ENCODE assay signal across 8 mouse cellular contexts in genomic region chr6:72348411-72348810, GRCm38 (mm10). TPM values are rescaled to one million over a fixed set of nuclear protein-coding genes. Genes with fewer than 3 reads are reported as not detected.
DNase-seq lines count a peak whose midpoint lies in the region; ATAC-seq lines count a peak whose summit lies in the region.

No protein-coding gene starts in this region.

- H3K9me3 ChIP-seq in heart, embryonic 12.5 days (replicated peaks) = no peaks in the 10 kb centered on the region
- H3K9me3 ChIP-seq in embryonic facial prominence, embryonic 10.5 days = no peaks in the 10 kb centered on the region
- H3K9me3 ChIP-seq in hindbrain, embryonic 15.5 days = no peaks in the 10 kb centered on the region

- H3K4me1 ChIP-seq in heart, embryonic 12.5 days (replicated peaks) = peaks cover 44% of the 10 kb centered on the region
- H3K4me1 ChIP-seq in embryonic facial prominence, embryonic 10.5 days = peaks cover 63% of the 10 kb centered on the region
- peaks cover 41% of the 10 kb centered on the region for H3K4me1 ChIP-seq in hindbrain, embryonic 15.5 days (replicated peaks)

- peak overlapping the region; percentile 90; the same call in 1 of the 2 replicates for H3K9ac ChIP-seq in heart, embryonic 12.5 days
- H3K9ac ChIP-seq in hindbrain, embryonic 15.5 days = no peak overlapping the region

- 81% methylated on average over 10 of the region's 10 CpGs for WGBS in heart, embryonic 12.5 days
- 82% methylated on average over 10 of the region's 10 CpGs for WGBS in embryonic facial prominence, embryonic 10.5 days
- WGBS in hindbrain, embryonic 15.5 days = 78% methylated on average over 10 of the region's 10 CpGs
- WGBS in macrophage (ENCODE audit: missing documents) = 63% methylated on average over 10 of the region's 10 CpGs

- peaks cover 56% of the 10 kb centered on the region for H3K79me2 ChIP-seq in macrophage (ENCODE audit: inconsistent target)

- ATAC-seq in heart, embryonic 12.5 days (ENCODE audit: insufficient number of reproducible peaks, low FRiP score) = no peak
- ATAC-seq in hindbrain, embryonic 15.5 days (ENCODE audit: low FRiP score, low read depth) = no peak

- H3K4me2 ChIP-seq in heart, embryonic 12.5 days = peak overlapping the region; percentile 76
- peak overlapping the region; percentile 82 for H3K4me2 ChIP-seq in hindbrain, embryonic 15.5 days

- peaks cover 27% of the 10 kb centered on the region for H3K36me3 ChIP-seq in heart, embryonic 12.5 days
- H3K36me3 ChIP-seq in embryonic facial prominence, embryonic 10.5 days (replicated peaks) = peaks cover 33% of the 10 kb centered on the region
- H3K36me3 ChIP-seq in hindbrain, embryonic 15.5 days = peaks cover 24% of the 10 kb centered on the region
- H3K36me3 ChIP-seq in macrophage (ENCODE audit: inconsistent target) = peaks cover 8% of the 10 kb centered on the region; the same call in 1 of the 2 replicates

- intact Hi-C loops in heart, postnatal 10 days (cut with DNase I) = no loop called here

- H3K27me3 ChIP-seq in heart, embryonic 12.5 days (replicated peaks) = no peaks in the 10 kb centered on the region
- H3K27me3 ChIP-seq in embryonic facial prominence, embryonic 10.5 days (replicated peaks; ENCODE audit: low read depth, poor library complexity, severe bottlenecking) = no peaks in the 10 kb centered on the region
- H3K27me3 ChIP-seq in hindbrain, embryonic 15.5 days = no peaks in the 10 kb centered on the region

- peak overlapping the region; percentile 88 for H3K4me3 ChIP-seq in heart, embryonic 12.5 days
- H3K4me3 ChIP-seq in embryonic facial prominence, embryonic 10.5 days = peak overlapping the region; percentile 77; the same call in 1 of the 2 replicates
- peak overlapping the region; percentile 81 for H3K4me3 ChIP-seq in hindbrain, embryonic 15.5 days
- peak overlapping the region; percentile 58 for H3K4me3 ChIP-seq in macrophage (ENCODE audit: inconsistent target)

- DNase-seq in heart, postnatal 10 days = no peak
- no peak for DNase-seq in embryonic facial prominence, embryonic 10.5 days (ENCODE audit: low spot score)
- no peak for DNase-seq in frontal cortex, postnatal 14 days (ENCODE audit: low spot score in 2 of 2)
- no peak for DNase-seq in ovary, postnatal 14 days (ENCODE audit: low spot score)
- no peak for DNase-seq in lung, postnatal 25 days (ENCODE audit: low spot score)

- no peak overlapping the region for H3K27ac ChIP-seq in heart, embryonic 12.5 days (ENCODE audit: poor library complexity, severe bottlenecking)
- no peak overlapping the region for H3K27ac ChIP-seq in embryonic facial prominence, embryonic 10.5 days (replicated peaks)
- H3K27ac ChIP-seq in hindbrain, embryonic 15.5 days (replicated peaks) = no peak overlapping the region
- H3K27ac ChIP-seq in macrophage = peak overlapping the region; percentile 63

RNA-seq across cellular contexts. Expression of gene 0610030E20Rik, which starts 1.3 kb away (rescaled TPM):
- 17.2 and 19.9 TPM in 2 replicates for polyA plus RNA-seq in heart, embryonic 12.5 days (2016; fragmentation: Nextera tagmentation; extraction: Ambion mirVana)
- total RNA-seq in heart, postnatal 10 days (2021) = 10 to 100 TPM; 13.4 to 13.9 TPM
- polyA plus RNA-seq in embryonic facial prominence, embryonic 10.5 days (2016; fragmentation: Nextera tagmentation; extraction: Ambion mirVana) = 28.0 and 28.8 TPM in 2 replicates
- polyA plus RNA-seq in hindbrain, embryonic 15.5 days (2015; fragmentation: Nextera tagmentation; extraction: Ambion mirVana) = 18.3 and 18.8 TPM in 2 replicates
- total RNA-seq in macrophage (2018; cell fraction: chromatin; rRNA removed) = 10 to 100 TPM; 21.5 to 99.1 (median 57.6) TPM
- total RNA-seq in macrophage (2018; cell fraction: cytosol; rRNA removed) = 10 to 100 TPM; 12.0 to 36.4 (median 21.5) TPM
- 10 to 100 TPM; 27.2 to 97.8 (median 53.7) TPM for total RNA-seq in macrophage (2018; cell fraction: nucleus; rRNA removed)
- polyA plus RNA-seq in macrophage (2018) = 16.4 to 24.8 TPM (median 19.7 TPM) in 3 replicates

RNA-seq across cellular contexts. Expression of gene Usp39, which starts 3.4 kb away (rescaled TPM):
- polyA plus RNA-seq in heart, embryonic 12.5 days (2016; fragmentation: Nextera tagmentation; extraction: Ambion mirVana) = 36.0 and 39.7 TPM in 2 replicates
- total RNA-seq in heart, postnatal 10 days (2021) = 10 to 100 TPM; 19.3 to 24.6 TPM
- polyA plus RNA-seq in embryonic facial prominence, embryonic 10.5 days (2016; fragmentation: Nextera tagmentation; extraction: Ambion mirVana) = 83.4 and 85.3 TPM in 2 replicates
- polyA plus RNA-seq in hindbrain, embryonic 15.5 days (2015; fragmentation: Nextera tagmentation; extraction: Ambion mirVana) = 40.5 and 42.5 TPM in 2 replicates
- total RNA-seq in macrophage (2018; cell fraction: chromatin; rRNA removed) = 10 to 100 TPM in 18 of 26 experiments, 1 to 10 TPM in 8; 3.2 to 23.3 (median 14.5) TPM
- 10 to 100 TPM; 15.1 to 33.7 (median 23.7) TPM for total RNA-seq in macrophage (2018; cell fraction: cytosol; rRNA removed)
- total RNA-seq in macrophage (2018; cell fraction: nucleus; rRNA removed) = 10 to 100 TPM in 20 of 26 experiments, 1 to 10 TPM in 6; 5.6 to 25.1 (median 14.5) TPM
- polyA plus RNA-seq in macrophage (2018) = 22.3 to 31.3 TPM (median 30.3 TPM) in 3 replicates

RNA-seq across cellular contexts. Expression of gene Tmem150a, which starts 6.8 kb away (rescaled TPM):
- polyA plus RNA-seq in heart, embryonic 12.5 days (2016; fragmentation: Nextera tagmentation; extraction: Ambion mirVana) = 13.3 and 13.5 TPM in 2 replicates
- 10 to 100 TPM; 13.6 to 17.1 TPM for total RNA-seq in heart, postnatal 10 days (2021)
- polyA plus RNA-seq in embryonic facial prominence, embryonic 10.5 days (2016; fragmentation: Nextera tagmentation; extraction: Ambion mirVana) = 6.1 and 6.3 TPM in 2 replicates
- polyA plus RNA-seq in hindbrain, embryonic 15.5 days (2015; fragmentation: Nextera tagmentation; extraction: Ambion mirVana) = 20.9 and 21.2 TPM in 2 replicates
- 10 to 100 TPM in 17 of 26 experiments, 1 to 10 TPM in 9; 5.7 to 27.5 (median 12.9) TPM for total RNA-seq in macrophage (2018; cell fraction: chromatin; rRNA removed)
- 10 to 100 TPM in 7 of 26 experiments, 1 to 10 TPM in 19; 2.2 to 11.9 (median 6.2) TPM for total RNA-seq in macrophage (2018; cell fraction: cytosol; rRNA removed)
- total RNA-seq in macrophage (2018; cell fraction: nucleus; rRNA removed) = 10 to 100 TPM in 15 of 26 experiments, 1 to 10 TPM in 11; 3.5 to 31.2 (median 12.0) TPM
- 6.8 to 10.9 TPM (median 8.2 TPM) in 3 replicates for polyA plus RNA-seq in macrophage (2018)

RNA-seq across cellular contexts. Expression of gene Rnf181, which starts 18.3 kb away (rescaled TPM):
- polyA plus RNA-seq in heart, embryonic 12.5 days (2016; fragmentation: Nextera tagmentation; extraction: Ambion mirVana) = 90.0 and 92.9 TPM in 2 replicates
- total RNA-seq in heart, postnatal 10 days (2021) = 10 to 100 TPM; 45.6 to 51.5 TPM
- polyA plus RNA-seq in embryonic facial prominence, embryonic 10.5 days (2016; fragmentation: Nextera tagmentation; extraction: Ambion mirVana) = 106 and 111 TPM in 2 replicates
- polyA plus RNA-seq in hindbrain, embryonic 15.5 days (2015; fragmentation: Nextera tagmentation; extraction: Ambion mirVana) = 128 and 135 TPM in 2 replicates
- 10 to 100 TPM; 35.6 to 81.0 (median 59.1) TPM for total RNA-seq in macrophage (2018; cell fraction: chromatin; rRNA removed)
- total RNA-seq in macrophage (2018; cell fraction: cytosol; rRNA removed) = 100 to 1,000 TPM in 12 of 26 experiments, 10 to 100 TPM in 14; 72.2 to 112 (median 99.2) TPM
- 100 to 1,000 TPM in 1 of 26 experiments, 10 to 100 TPM in 25; 46.7 to 111 (median 71.2) TPM for total RNA-seq in macrophage (2018; cell fraction: nucleus; rRNA removed)
- 78.5 to 103 TPM (median 89.0 TPM) in 3 replicates for polyA plus RNA-seq in macrophage (2018)

RNA-seq across cellular contexts. Expression of gene Vamp5, which starts 31.9 kb away (rescaled TPM):
- polyA plus RNA-seq in heart, embryonic 12.5 days (2016; fragmentation: Nextera tagmentation; extraction: Ambion mirVana) = 48.3 and 52.1 TPM in 2 replicates
- 10 to 100 TPM; 46.5 to 57.8 TPM for total RNA-seq in heart, postnatal 10 days (2021)
- polyA plus RNA-seq in embryonic facial prominence, embryonic 10.5 days (2016; fragmentation: Nextera tagmentation; extraction: Ambion mirVana) = 13.6 and 15.9 TPM in 2 replicates
- polyA plus RNA-seq in hindbrain, embryonic 15.5 days (2015; fragmentation: Nextera tagmentation; extraction: Ambion mirVana) = 16.2 and 17.8 TPM in 2 replicates
- total RNA-seq in macrophage (2018; cell fraction: chromatin; rRNA removed) = 10 to 100 TPM in 3 of 26 experiments, 1 to 10 TPM in 18, under 1 TPM in 5; 0.29 to 16.4 (median 4.4) TPM
- 10 to 100 TPM in 16 of 26 experiments, 1 to 10 TPM in 10; 6.1 to 16.4 (median 11.1) TPM for total RNA-seq in macrophage (2018; cell fraction: cytosol; rRNA removed)
- total RNA-seq in macrophage (2018; cell fraction: nucleus; rRNA removed) = 10 to 100 TPM in 2 of 26 experiments, 1 to 10 TPM in 23, under 1 TPM in 1; 0.91 to 10.4 (median 5.2) TPM
- 4.9 to 8.1 TPM (median 6.9 TPM) in 3 replicates for polyA plus RNA-seq in macrophage (2018)
